Mouse (Mus musculus) adrenal gland, postnatal 10 days (tissue): ENCODE measurements at regions not wholly inside any gene's neighbourhood (a gene's known extent, or its start where the extent isn't known, plus 50 kb on each side); places are given as distances from the start of the nearest gene placed in this dataset.
"Not testable (repeated sequence)": the region's sequence is repeated elsewhere in the genome, so short reads cannot be mapped to it uniquely, and the experiment has no call there.

ENCODE experiments used
- DNase-seq: peaks from one replicate; pipeline ENCODE4 v3.0.0; 2021; ENCODE audit warnings: mixed read lengths

GRCm38 (mm10) chr3:137227122-137227838 lies 113.6 kb upstream of the Emcn start:
- no peak for DNase-seq

- DNase-seq, result no peak
These were observed 112.5 kb upstream of the Emcn start for GRCm38 (mm10) chr3:137228416-137228815.

- DNase-seq, result no peak
These were observed 98.0 kb upstream of the Emcn start for GRCm38 (mm10) chr3:137242877-137243276.

GRCm38 (mm10) chr3:137263907-137264306 lies 77.0 kb upstream of the Emcn start:
- DNase-seq, result no peak

- no peak for DNase-seq
These were observed 73.1 kb upstream of the Emcn start for GRCm38 (mm10) chr3:137267752-137268151.

- no peak for DNase-seq
These were observed 65.4 kb upstream of the Emcn start for GRCm38 (mm10) chr3:137275444-137275843.

GRCm38 (mm10) chr3:137279284-137279683 lies 61.6 kb upstream of the Emcn start:
- DNase-seq, result no peak

- DNase-seq, result peak; percentile 20
These were observed 59.8 kb upstream of the Emcn start for GRCm38 (mm10) chr3:137281052-137281451.

- DNase-seq, result not testable (repeated sequence)
These were observed 53.3 kb upstream of the Emcn start for GRCm38 (mm10) chr3:137287558-137287957.

GRCm38 (mm10) chr3:137288301-137288942 lies 52.4 kb upstream of the Emcn start:
- no peak for DNase-seq

GRCm38 (mm10) chr3:137288943-137289682 lies 51.8 kb upstream of the Emcn start:
- no peak for DNase-seq

GRCm38 (mm10) chr3:137289683-137289984 lies 51.2 kb upstream of the Emcn start:
- no peak for DNase-seq
